Mouse (Mus musculus) midbrain, embryonic 10.5 days (tissue): ENCODE results near the gene Kif13a. TPM values are rescaled to one million over a fixed set of nuclear protein-coding genes. Genes with fewer than 3 reads are reported as not detected.

Experiments used
- DNase-seq: peaks from one replicate; pipeline ENCODE4 v3.0.0-alpha.2; 2017; ENCODE audit warnings: low spot score
- H3K27ac ChIP-seq: fragments of 300-500 bp; sonication (generic); replicated peaks from 2 replicates; pipeline ENCODE4 v1.5.1; 2016; ENCODE audit warnings: mild to moderate bottlenecking
- H3K27me3 ChIP-seq: fragments of 300-500 bp; sonication (generic); 2 replicates; pipeline ENCODE4 v1.6.1; 2016; ENCODE audit warnings: low read depth, mild to moderate bottlenecking; ENCODE audit not compliant: poor library complexity, severe bottlenecking
- H3K36me3 ChIP-seq: fragments of 300-500 bp; sonication (generic); 2 replicates; pipeline ENCODE4 v1.6.1; 2016; ENCODE audit warnings: mild to moderate bottlenecking, moderate library complexity
- H3K4me1 ChIP-seq: fragments of 300-500 bp; sonication (generic); 2 replicates; pipeline ENCODE4 v1.6.1; 2016
- H3K4me3 ChIP-seq: fragments of 300-500 bp; sonication (generic); 2 replicates; pipeline ENCODE4 v1.5.1; 2016; ENCODE audit warnings: mild to moderate bottlenecking, moderate library complexity
- H3K9me3 ChIP-seq: fragments of 300-500 bp; sonication (generic); replicated peaks from 2 replicates; pipeline ENCODE4 v1.6.1; 2016; ENCODE audit warnings: mild to moderate bottlenecking
- WGBS: fragments of 180-500 bp; shearing (Covaris S2); methylation state at CpG from one replicate; pipeline ENCODE4 v1.1.7; 2016; 5-methylcytosine and 5-hydroxymethylcytosine counted together
- polyA plus RNA-seq: library from polyadenylated mRNA; unstranded; fragments of >200 nt; fragmentation: Nextera tagmentation; extraction: Ambion mirVana; gene quantifications from 2 replicates; pipeline ENCODE4 v1.2.1, GENCODE M21; 2016

Gene Kif13a
- polyA plus RNA-seq, 1 experiment from 2014 or later, result 9.1 TPM

GRCm38 (mm10) chr13:46752566-46753229, 177.0 kb downstream of the Kif13a start:
- no peak overlapping the region for H3K27ac ChIP-seq
- H3K4me1 ChIP-seq, result no peaks in the 10 kb centered on the region
- no peaks in the 10 kb centered on the region for H3K27me3 ChIP-seq
- peaks cover 64% of the 10 kb centered on the region for H3K36me3 ChIP-seq
- H3K4me3 ChIP-seq, result no peak overlapping the region
- WGBS, result 87% methylated on average over 13 of the region's 13 CpGs
- no peaks in the 10 kb centered on the region for H3K9me3 ChIP-seq
- DNase-seq, result no peak

GRCm38 (mm10) chr13:46748138-46748873, 181.4 kb downstream of the Kif13a start:
- Histone ChIP-seq H3K27ac (no peak overlapping the region), H3K36me3 (peaks cover 48% of the 10 kb centered on the region), H3K4me1 (no peaks in the 10 kb centered on the region), H3K9me3 (no peaks in the 10 kb centered on the region), H3K27me3 (no peaks in the 10 kb centered on the region), H3K4me3 (no peak overlapping the region)
- 83% methylated on average over 5 of the region's 5 CpGs for WGBS
- DNase-seq, result no peak

- 88% methylated on average over 8 of the region's 8 CpGs for WGBS
Measured at GRCm38 (mm10) chr13:46743821-46744220, 185.8 kb downstream of the Kif13a start.

GRCm38 (mm10) chr13:46742367-46742766, 187.3 kb downstream of the Kif13a start:
- no peak overlapping the region for H3K27ac ChIP-seq
- no peak overlapping the region for H3K4me3 ChIP-seq
- H3K27me3 ChIP-seq, result no peaks in the 10 kb centered on the region
- H3K4me1 ChIP-seq, result no peaks in the 10 kb centered on the region
- no peaks in the 10 kb centered on the region for H3K9me3 ChIP-seq
- DNase-seq, result no peak
- no peaks in the 10 kb centered on the region for H3K36me3 ChIP-seq
- 73% methylated on average over 2 of the region's 2 CpGs for WGBS

More at GRCm38 (mm10) chr13:46743821-46744220, 185.8 kb downstream of the Kif13a start:
- H3K27me3 ChIP-seq, result no peaks in the 10 kb centered on the region
- no peaks in the 10 kb centered on the region for H3K4me1 ChIP-seq
- no peak overlapping the region for H3K27ac ChIP-seq
- H3K9me3 ChIP-seq, result no peaks in the 10 kb centered on the region
- DNase-seq, result no peak
- H3K36me3 ChIP-seq, result peaks cover 10% of the 10 kb centered on the region; the same call in 1 of the 2 replicates
- no peak overlapping the region for H3K4me3 ChIP-seq

- WGBS, result 85% methylated on average over 7 of the region's 7 CpGs
- H3K36me3 ChIP-seq, result no peaks in the 10 kb centered on the region
- no peaks in the 10 kb centered on the region for H3K9me3 ChIP-seq
- H3K4me3 ChIP-seq, result no peak overlapping the region
- peaks cover 16% of the 10 kb centered on the region for H3K4me1 ChIP-seq
- no peak overlapping the region for H3K27ac ChIP-seq
- peaks cover 11% of the 10 kb centered on the region for H3K27me3 ChIP-seq
- no peak for DNase-seq
Measured at GRCm38 (mm10) chr13:46739426-46739825, 190.2 kb downstream of the Kif13a start.

- Histone ChIP-seq H3K4me3 (no peak overlapping the region), H3K9me3 (no peaks in the 10 kb centered on the region), H3K36me3 (no peaks in the 10 kb centered on the region), H3K27ac (no peak overlapping the region), H3K4me1 (peaks cover 16% of the 10 kb centered on the region), H3K27me3 (peaks cover 15% of the 10 kb centered on the region)
- WGBS, result 88% methylated on average over 4 of the region's 4 CpGs
- no peak for DNase-seq
Measured at GRCm38 (mm10) chr13:46737482-46737881, 192.2 kb downstream of the Kif13a start.

GRCm38 (mm10) chr13:46736479-46736865, 193.2 kb downstream of the Kif13a start:
- H3K27ac ChIP-seq, result peak overlapping the region; percentile 53; the same call in 1 of the 2 replicates

GRCm38 (mm10) chr13:46735808-46736478, 193.7 kb downstream of the Kif13a start:
- peak overlapping the region; percentile 53 for H3K27ac ChIP-seq
- peak overlapping the region; percentile 58 for H3K4me3 ChIP-seq
- peak; percentile 39 for DNase-seq
- peaks cover 15% of the 10 kb centered on the region for H3K27me3 ChIP-seq
- peaks cover 16% of the 10 kb centered on the region for H3K4me1 ChIP-seq
- under 1% methylated on average over 20 of the region's 20 CpGs for WGBS
- H3K9me3 ChIP-seq, result no peaks in the 10 kb centered on the region
- H3K36me3 ChIP-seq, result no peaks in the 10 kb centered on the region

More at GRCm38 (mm10) chr13:46736479-46736865, 193.2 kb downstream of the Kif13a start:
- WGBS, result 5% methylated on average over 12 of the region's 12 CpGs
- Histone ChIP-seq H3K27me3 (peaks cover 15% of the 10 kb centered on the region), H3K4me1 (peaks cover 16% of the 10 kb centered on the region), H3K9me3 (no peaks in the 10 kb centered on the region), H3K36me3 (no peaks in the 10 kb centered on the region), H3K4me3 (peak overlapping the region; percentile 58)
- DNase-seq, result no peak

GRCm38 (mm10) chr13:46735219-46735807, 194.4 kb downstream of the Kif13a start:
- Histone ChIP-seq H3K36me3 (no peaks in the 10 kb centered on the region), H3K9me3 (no peaks in the 10 kb centered on the region), H3K27me3 (peaks cover 15% of the 10 kb centered on the region), H3K4me3 (peak overlapping the region; percentile 58), H3K4me1 (peaks cover 16% of the 10 kb centered on the region), H3K27ac (peak overlapping the region; percentile 53; the same call in 1 of the 2 replicates)
- DNase-seq, result no peak
- 47% methylated on average over 11 of the region's 11 CpGs for WGBS

GRCm38 (mm10) chr13:46729998-46730397, 199.7 kb downstream of the Kif13a start:
- Histone ChIP-seq H3K27me3 (peaks cover 9% of the 10 kb centered on the region), H3K4me1 (peaks cover 19% of the 10 kb centered on the region), H3K36me3 (no peaks in the 10 kb centered on the region), H3K9me3 (no peaks in the 10 kb centered on the region), H3K4me3 (no peak overlapping the region), H3K27ac (no peak overlapping the region)
- no peak for DNase-seq
- 85% methylated on average over 2 of the region's 2 CpGs for WGBS

- no peaks in the 10 kb centered on the region for H3K9me3 ChIP-seq
- peak overlapping the region; percentile 99 for H3K4me3 ChIP-seq
- no peak for DNase-seq
- peaks cover 27% of the 10 kb centered on the region for H3K4me1 ChIP-seq
- H3K27me3 ChIP-seq, result no peaks in the 10 kb centered on the region
- 40% methylated on average over 5 of the region's 5 CpGs for WGBS
- H3K36me3 ChIP-seq, result no peaks in the 10 kb centered on the region
- H3K27ac ChIP-seq, result peak overlapping the region; percentile 97
Measured at GRCm38 (mm10) chr13:46728411-46728810, 201.3 kb downstream of the Kif13a start.

GRCm38 (mm10) chr13:46727837-46728268, 201.8 kb downstream of the Kif13a start, which contains the start of gene Nup153:
Gene Nup153, minus strand, starts transcription at chr13:46727940.
- Histone ChIP-seq H3K27me3 (no peaks in the 10 kb centered on the region), H3K4me3 (peak within 1 kb of the TSS; percentile 99), H3K27ac (peak within 1 kb of the TSS; percentile 97), H3K4me1 (peaks cover 27% of the 10 kb centered on the region), H3K9me3 (no peaks in the 10 kb centered on the region), H3K36me3 (no peaks in the 10 kb centered on the region)
- peak; percentile 100 for DNase-seq
- WGBS, result under 1% methylated on average over 51 of the region's 51 CpGs
